Mouse (Mus musculus) liver, adult 2 months (tissue): ENCODE results near the gene Ppp1r12a. TPM values are rescaled to one million over a fixed set of nuclear protein-coding genes. Genes with fewer than 3 reads are reported as not detected.

ENCODE experiments used
- DNase-seq: peaks from one replicate; pipeline ENCODE4 v3.0.0-alpha.2; 2011; ENCODE audit warnings: low read depth, low spot score; ENCODE audit errors: extremely low read depth
- H3K27ac ChIP-seq: fragments of 200-500 bp; replicated peaks from 2 replicates; pipeline ENCODE4 v1.5.1; 2012; ENCODE audit warnings: low read depth, mild to moderate bottlenecking, control low read depth, inconsistent platforms, low read length; ENCODE audit not compliant: insufficient read depth
- H3K27me3 ChIP-seq: fragments of 200-500 bp; 2 replicates; pipeline ENCODE4 v1.6.1; 2012; ENCODE audit warnings: mild to moderate bottlenecking, moderate library complexity, low read length, inconsistent platforms; ENCODE audit not compliant: control insufficient read depth, insufficient read depth
- H3K36me3 ChIP-seq: fragments of 200-500 bp; 2 replicates; pipeline ENCODE4 v1.6.1; 2012; ENCODE audit warnings: low read length, inconsistent platforms; ENCODE audit not compliant: control insufficient read depth, insufficient read depth
- H3K4me1 ChIP-seq: fragments of 200-500 bp; 2 replicates; pipeline ENCODE4 v1.6.1; 2011; ENCODE audit warnings: low read length; ENCODE audit not compliant: control insufficient read depth, insufficient read depth
- H3K4me3 ChIP-seq: fragments of 200-500 bp; 2 replicates; pipeline ENCODE4 v1.5.1; 2011; ENCODE audit warnings: low read depth, mild to moderate bottlenecking, control low read depth, low read length, moderate library complexity; ENCODE audit not compliant: insufficient read depth
- H3K79me2 ChIP-seq: fragments of 200-500 bp; 2 replicates; pipeline ENCODE4 v1.6.1; 2012; ENCODE audit warnings: inconsistent platforms, mild to moderate bottlenecking, low read length, moderate library complexity; ENCODE audit not compliant: control insufficient read depth, insufficient read depth
- H3K9ac ChIP-seq: fragments of 200-500 bp; 2 replicates; pipeline ENCODE4 v1.6.1; 2012; ENCODE audit warnings: low read depth, mild to moderate bottlenecking, control low read depth, inconsistent platforms, low read length
- CTCF ChIP-seq: fragments of 200-500 bp; IDR thresholded peaks from 2 replicates; pipeline ENCODE4 v1.5.1; 2011; ENCODE audit warnings: low read depth, low read length, control low read depth
- POLR2A ChIP-seq: fragments of 200-500 bp; IDR thresholded peaks from 2 replicates; pipeline ENCODE4 v1.6.1; 2011; ENCODE audit warnings: low read length, control low read depth; ENCODE audit not compliant: insufficient read depth; ENCODE audit errors: extremely low read depth
- WGBS: fragments of 180-500 bp; shearing (Covaris S2); methylation state at CpG from one replicate; pipeline ENCODE4 v1.1.7; 2018; 5-methylcytosine and 5-hydroxymethylcytosine counted together
- polyA plus RNA-seq: library from polyadenylated mRNA; depleted of rRNA; stranded (reverse); fragments of >200 nt; gene quantifications from 2 replicates; pipeline ENCODE4 v1.2.3, GENCODE M21; 2012; rRNA removed
- total RNA-seq: library from RNA; depleted of rRNA; stranded (reverse); fragments of >200 nt; gene quantifications from 2 replicates; pipeline ENCODE4 v1.2.3, GENCODE M21; 2014; rRNA removed

The Ppp1r12a gene
- total RNA-seq: 33.8 and 38.5 TPM in 2 replicates
- 4.4 and 5.5 TPM in 2 replicates for polyA plus RNA-seq

DNA sequence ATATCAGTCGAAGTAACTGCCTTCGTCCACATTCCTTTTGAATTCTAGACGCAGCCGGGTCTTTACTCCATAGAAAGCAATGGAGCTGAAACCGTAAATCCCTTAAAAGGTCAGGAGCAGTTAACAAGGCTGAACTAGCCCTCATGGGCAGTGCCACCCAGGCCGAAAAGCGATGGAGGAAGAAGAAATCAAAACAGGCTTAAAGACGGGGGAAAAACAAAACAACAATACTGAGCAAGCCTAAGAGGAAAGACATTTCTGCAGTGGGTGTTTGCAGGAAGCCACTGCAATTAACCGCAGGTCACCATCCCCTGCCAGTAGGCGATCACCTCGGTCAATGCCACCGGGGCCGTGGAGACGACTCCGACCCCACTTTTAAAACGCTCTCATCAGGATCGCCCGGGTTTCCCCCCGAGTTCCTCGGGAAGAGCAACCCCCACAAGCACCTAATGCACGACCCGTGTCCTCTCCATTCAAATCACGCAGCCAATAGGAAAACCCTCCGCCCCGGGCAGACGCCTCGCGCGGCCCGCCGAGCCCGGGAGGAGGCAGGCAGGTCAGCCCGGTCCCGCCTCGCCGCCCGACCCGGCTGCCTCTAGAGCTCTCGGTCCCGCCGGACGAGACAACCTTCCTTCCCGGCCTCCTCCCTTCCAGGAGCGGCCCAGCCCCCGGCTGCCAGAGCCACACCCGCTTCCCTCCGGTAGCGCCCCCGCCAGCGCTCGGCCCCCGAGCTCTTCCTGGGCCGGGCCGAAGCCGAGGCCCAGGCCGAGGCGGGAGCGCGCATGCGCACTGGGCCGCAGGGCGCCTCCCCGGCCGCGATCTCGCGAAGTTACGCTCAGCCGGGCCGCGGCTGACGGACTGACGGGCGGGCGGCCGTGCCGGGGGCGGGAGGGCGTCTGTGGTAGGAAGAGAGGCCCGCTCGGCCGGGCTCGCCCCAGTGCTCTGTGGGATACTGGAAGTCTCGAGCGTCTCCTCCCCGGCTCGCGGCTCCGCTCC, at the start of gene Ppp1r12a:
Gene Ppp1r12a (plus strand): TSS at position 933 of the 996 bp plus-strand sequence.
- Histone ChIP-seq H3K79me2 (peaks cover 22% of the 10 kb centered on the region; the same call in 1 of the 2 replicates), H3K9ac (peak within 1 kb of the TSS; percentile 94), H3K4me3 (peak within 1 kb of the TSS; percentile 96), H3K27ac (peak within 1 kb of the TSS; percentile 82), H3K36me3 (no peaks in the 10 kb centered on the region), H3K27me3 (no peaks in the 10 kb centered on the region), H3K4me1 (peaks cover 2% of the 10 kb centered on the region; the same call in 1 of the 2 replicates)
- peak; percentile 55 for TF ChIP-seq POLR2A
- TF ChIP-seq CTCF: no peak
- DNase-seq: peak; percentile 73
- WGBS: under 1% methylated on average over 89 of the region's 89 CpGs

DNA sequence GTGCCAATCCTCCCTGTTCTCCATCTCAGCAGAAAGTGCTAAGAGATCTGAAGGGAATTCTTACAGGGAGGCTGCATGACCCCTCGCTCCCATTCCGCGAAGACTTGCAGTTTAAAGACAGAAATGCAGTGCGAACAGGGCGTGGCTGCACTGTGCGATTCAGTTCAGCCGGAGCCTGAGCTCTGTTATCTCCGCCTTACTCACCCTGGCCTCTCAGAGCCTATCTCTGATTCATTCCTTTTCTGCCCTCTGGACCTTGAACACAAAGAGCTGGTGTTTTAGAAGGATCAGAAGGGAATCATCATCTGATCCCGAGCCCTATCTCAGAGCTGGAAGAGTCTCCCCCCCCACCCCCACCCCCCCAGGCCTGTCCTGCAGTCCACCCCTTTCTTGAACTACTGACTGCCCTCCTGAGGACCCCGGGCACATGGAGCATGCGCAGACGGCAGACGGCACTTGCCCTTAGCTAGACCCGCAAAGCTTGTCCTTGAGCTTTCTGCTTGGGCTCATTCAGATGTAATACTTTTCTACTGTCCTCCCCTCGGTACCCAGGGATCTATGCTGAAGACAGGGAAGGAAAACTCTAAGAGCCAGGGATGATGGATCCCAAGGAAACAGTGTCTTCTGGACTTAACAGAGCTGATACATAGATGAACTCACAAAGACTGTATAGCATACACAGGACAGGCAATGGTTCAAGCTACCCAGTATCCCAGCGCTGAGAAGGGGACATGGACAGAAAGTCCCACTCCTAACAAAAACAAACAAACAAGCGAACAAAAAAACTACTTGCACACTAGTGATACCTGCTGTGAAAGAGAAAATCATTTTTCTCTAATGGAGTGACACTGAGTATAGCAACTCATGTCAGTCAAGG, 48.4 kb upstream of the Ppp1r12a start:
- 39% methylated on average over 17 of the region's 17 CpGs for WGBS
- Histone ChIP-seq H3K36me3 (no peaks in the 10 kb centered on the region), H3K79me2 (no peaks in the 10 kb centered on the region), H3K27ac (no peak overlapping the region), H3K4me1 (peaks cover 4% of the 10 kb centered on the region; the same call in 1 of the 2 replicates), H3K9ac (no peak overlapping the region), H3K4me3 (no peak overlapping the region), H3K27me3 (no peaks in the 10 kb centered on the region)
- peak; percentile 57 for DNase-seq
- TF ChIP-seq CTCF (no peak), POLR2A (no peak)

DNA sequence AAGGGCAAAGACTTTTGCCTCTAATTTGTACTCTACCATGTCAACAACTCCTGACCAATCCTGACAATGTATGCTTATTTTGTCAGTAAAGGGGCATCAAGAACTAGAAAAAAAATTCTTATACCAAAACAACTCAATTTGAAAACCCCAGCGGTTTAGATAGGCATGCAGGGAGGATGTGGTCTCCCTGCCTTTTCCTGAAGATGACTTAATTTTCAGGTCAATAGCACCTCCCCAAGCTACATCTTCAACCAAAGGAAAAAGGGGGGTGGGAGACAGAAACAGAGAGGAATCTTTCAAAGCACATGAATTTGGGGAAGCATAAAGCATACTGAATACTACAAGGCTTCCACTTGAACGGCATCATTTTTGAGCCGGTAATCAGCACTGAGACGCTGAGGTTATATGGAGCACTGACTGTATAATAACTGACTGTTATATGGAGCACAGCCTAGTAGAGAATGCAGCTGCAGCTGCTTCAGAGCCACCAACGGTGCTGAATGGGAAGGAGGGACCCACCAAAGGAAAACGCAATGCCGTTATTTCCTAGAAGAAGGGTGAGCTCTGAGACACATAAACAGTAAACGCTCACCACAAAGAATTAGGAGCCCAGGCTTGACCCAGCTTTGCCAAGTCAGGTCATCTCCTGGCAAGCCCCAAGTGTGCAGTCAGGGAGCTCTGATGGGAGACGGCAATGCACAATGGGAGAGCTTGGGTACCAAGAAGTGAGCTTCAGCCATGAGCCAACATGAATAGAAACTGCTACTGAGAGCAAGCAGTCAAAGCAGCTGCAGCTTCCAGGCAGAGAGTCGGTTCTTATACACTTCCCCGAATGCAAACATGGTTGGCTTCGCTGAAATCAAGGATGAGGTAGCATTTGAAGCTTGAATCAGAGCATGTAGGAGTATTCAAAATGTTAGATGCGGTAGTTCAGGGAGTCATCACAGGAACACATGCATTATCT, 43.5 kb upstream of the Ppp1r12a start:
- TF ChIP-seq POLR2A: no peak
- TF ChIP-seq CTCF: no peak
- Histone ChIP-seq H3K9ac (no peak overlapping the region), H3K27me3 (no peaks in the 10 kb centered on the region), H3K4me3 (no peak overlapping the region), H3K36me3 (no peaks in the 10 kb centered on the region), H3K79me2 (no peaks in the 10 kb centered on the region), H3K4me1 (no peaks in the 10 kb centered on the region), H3K27ac (no peak overlapping the region)
- 87% methylated on average over 13 of the region's 13 CpGs for WGBS
- DNase-seq: no peak

DNA sequence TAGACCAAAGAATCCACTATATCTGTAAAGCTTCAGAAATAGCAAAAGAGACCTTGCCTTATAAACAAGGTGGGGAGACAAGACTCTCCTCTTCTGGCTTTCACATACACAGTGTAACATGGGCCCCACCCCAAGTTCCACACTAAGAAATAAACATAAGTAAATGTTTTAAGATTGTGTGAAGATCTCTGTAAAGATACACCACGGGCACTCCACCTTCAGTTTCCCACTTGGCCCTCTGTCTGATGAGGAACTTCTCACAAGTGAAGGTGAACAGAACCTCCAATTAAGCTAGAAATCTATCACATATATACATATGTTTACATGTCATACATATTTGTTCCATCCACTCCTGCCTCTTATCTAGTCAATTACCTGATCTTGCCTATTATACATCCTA, 42.6 kb upstream of the Ppp1r12a start:
- Histone ChIP-seq H3K27me3 (no peaks in the 10 kb centered on the region), H3K79me2 (no peaks in the 10 kb centered on the region), H3K4me1 (no peaks in the 10 kb centered on the region), H3K36me3 (no peaks in the 10 kb centered on the region), H3K9ac (no peak overlapping the region), H3K27ac (no peak overlapping the region), H3K4me3 (no peak overlapping the region)
- TF ChIP-seq CTCF (no peak), POLR2A (no peak)
- no peak for DNase-seq
- whole genome bisulfite sequencing: 83% methylated on average over 1 of the region's 1 CpGs
